Mouse (Mus musculus) bone marrow, adult 2 months (tissue): ENCODE data around the gene Il1rap. TPM values are rescaled to one million over a fixed set of nuclear protein-coding genes. Genes with fewer than 3 reads are reported as not detected.

ENCODE experiments used
- H3K27ac ChIP-seq: fragments of 200-500 bp; 2 replicates; pipeline ENCODE4 v1.5.1; 2012; ENCODE audit warnings: low read depth, mild to moderate bottlenecking, control low read depth, inconsistent platforms, low read length; ENCODE audit not compliant: control insufficient read depth, poor library complexity, insufficient read depth
- H3K4me1 ChIP-seq: fragments of 200-500 bp; 2 replicates; pipeline ENCODE4 v1.6.1; 2011; ENCODE audit warnings: low read length; ENCODE audit not compliant: control insufficient read depth, insufficient read depth
- H3K4me3 ChIP-seq: fragments of 200-500 bp; replicated peaks from 2 replicates; pipeline ENCODE3; 2011; ENCODE audit warnings: mild to moderate bottlenecking, low read depth, low read length, control low read depth; ENCODE audit not compliant: control insufficient read depth
- CTCF ChIP-seq: fragments of 200-500 bp; IDR thresholded peaks from 2 replicates; pipeline ENCODE4 v1.5.1; 2011; ENCODE audit warnings: low read length, control low read depth; ENCODE audit not compliant: control insufficient read depth, insufficient read depth
- POLR2A ChIP-seq: fragments of 200-500 bp; IDR thresholded peaks from 2 replicates; pipeline ENCODE4 v1.6.1; 2011; ENCODE audit warnings: low read depth, mild to moderate bottlenecking, control low read depth, low read length, borderline replicate concordance; ENCODE audit not compliant: control insufficient read depth
- WGBS: fragments of 180-500 bp; shearing (Covaris S2); methylation state at CpG from one replicate; pipeline ENCODE4 v1.1.7; 2018; 5-methylcytosine and 5-hydroxymethylcytosine counted together
- polyA plus RNA-seq: library from polyadenylated mRNA; stranded (reverse); fragments of >200 nt; gene quantifications from 2 replicates; pipeline ENCODE4 v1.2.4, GENCODE M21; 2011; ENCODE audit warnings: low replicate concordance; ENCODE audit not compliant: missing spikeins, insufficient read depth, insufficient read length

Il1rap gene
- polyA plus RNA-seq, 1 experiment: 1.9 TPM

- Histone ChIP-seq H3K4me1 (no peaks in the 10 kb centered on the region), H3K27ac (no peak overlapping the region), H3K4me3 (no peak overlapping the region)
- 45% methylated on average over 1 of the region's 1 CpGs for WGBS
- TF ChIP-seq POLR2A: no peak
- TF ChIP-seq CTCF: no peak
Observed at GRCm38 (mm10) chr16:26730941-26731340, 149.4 kb downstream of the Il1rap start.

- WGBS: 84% methylated on average over 3 of the region's 3 CpGs
- Histone ChIP-seq H3K4me1 (no peaks in the 10 kb centered on the region), H3K27ac (no peak overlapping the region), H3K4me3 (no peak overlapping the region)
- TF ChIP-seq POLR2A (no peak), CTCF (no peak)
Observed at GRCm38 (mm10) chr16:26732566-26732965, 151.1 kb downstream of the Il1rap start.

GRCm38 (mm10) chr16:26755381-26756155 lies 174.1 kb downstream of the Il1rap start:
- TF ChIP-seq CTCF: no peak
- no peak for TF ChIP-seq POLR2A
- Histone ChIP-seq H3K27ac (no peak overlapping the region), H3K4me1 (no peaks in the 10 kb centered on the region), H3K4me3 (no peak overlapping the region)
- 84% methylated on average over 5 of the region's 5 CpGs for WGBS

GRCm38 (mm10) chr16:26775976-26776375 lies 194.5 kb downstream of the Il1rap start:
- no peak for TF ChIP-seq POLR2A
- TF ChIP-seq CTCF: no peak
- Histone ChIP-seq H3K4me3 (no peak overlapping the region), H3K4me1 (no peaks in the 10 kb centered on the region), H3K27ac (no peak overlapping the region)
- WGBS: 75% methylated on average over 2 of the region's 2 CpGs

- Histone ChIP-seq H3K27ac (no peak overlapping the region), H3K4me3 (no peak overlapping the region), H3K4me1 (no peaks in the 10 kb centered on the region)
- WGBS: 10% methylated on average over 1 of the region's 1 CpGs
- TF ChIP-seq POLR2A: no peak
- TF ChIP-seq CTCF: no peak
Observed at GRCm38 (mm10) chr16:26777132-26777531, 195.6 kb downstream of the Il1rap start.

Other genes with a start within 250 kb of the Il1rap start
- gene Cldn1, start 209.9 kb upstream of the Il1rap start, polyA plus RNA-seq: 2.6 and 4.6 TPM in 2 replicates
- gene Cldn16, start 118.6 kb upstream of the Il1rap start, polyA plus RNA-seq: not detected in 2 replicates
- gene Tmem207, start 54.9 kb upstream of the Il1rap start, polyA plus RNA-seq: not detected in 2 replicates